ENCODE assay signal across 7 mouse cellular contexts in genomic region chr12:64104214-64104613, GRCm38 (mm10).
DNase-seq lines count a peak whose midpoint lies in the region; ATAC-seq and TF ChIP-seq lines count a peak whose summit lies in the region.

No protein-coding gene starts in this region.

- no peaks in the 10 kb centered on the region for H3K36me3 ChIP-seq in kidney, adult 2 months (ENCODE audit: control insufficient read depth, insufficient read depth, low read length)
- no peaks in the 10 kb centered on the region for H3K36me3 ChIP-seq in kidney, embryonic 16.5 days (ENCODE audit: insufficient read depth, low read length)
- no peaks in the 10 kb centered on the region for H3K36me3 ChIP-seq in stomach, postnatal 0 days (ENCODE audit: control insufficient read depth, insufficient read depth, low read length)

- DNase-seq in kidney, adult 2 months: peak; percentile 17
- DNase-seq in urinary bladder, postnatal 14 days (ENCODE audit: low spot score): peak; percentile 9
- no peak for DNase-seq in urinary bladder, postnatal 36 days (ENCODE audit: low spot score in 2 of 2)
- DNase-seq in embryo, embryonic 11 days: peak; percentile 67
- no peak for DNase-seq in stomach, postnatal 0 days (ENCODE audit: low spot score)

- H3K9ac ChIP-seq in kidney, embryonic 16.5 days (replicated peaks; ENCODE audit: low read length): no peak overlapping the region
- H3K9ac ChIP-seq in stomach, postnatal 0 days (ENCODE audit: low read length): no peak overlapping the region

- TF ChIP-seq CTCF in kidney, adult 2 months (conservative IDR thresholded peaks at IDR 0.05; ENCODE audit: insufficient read depth, insufficient read length, low read depth, low read length): no peak
- peak; percentile 74 for TF ChIP-seq CTCF in stomach, postnatal 0 days (IDR thresholded peaks at IDR 0.05; ENCODE audit: low read depth)

- TF ChIP-seq POLR2A in kidney, adult 2 months (IDR thresholded peaks at IDR 0.05; ENCODE audit: low read depth, low read length): no peak

- H3K27me3 ChIP-seq in kidney, adult 2 months (replicated peaks; ENCODE audit: control insufficient read depth, insufficient read depth, low read length): no peaks in the 10 kb centered on the region; the same call in 1 of the 2 replicates
- no peaks in the 10 kb centered on the region for H3K27me3 ChIP-seq in kidney, embryonic 16.5 days (ENCODE audit: insufficient read depth, low read length)
- no peaks in the 10 kb centered on the region for H3K27me3 ChIP-seq in stomach, postnatal 0 days (ENCODE audit: control insufficient read depth, insufficient read depth, low read length)

- no peak overlapping the region for H3K27ac ChIP-seq in kidney, adult 2 months (ENCODE audit: insufficient read depth, low read depth, low read length)
- no peak overlapping the region for H3K27ac ChIP-seq in kidney, embryonic 16.5 days (ENCODE audit: low read length)
- no peak overlapping the region for H3K27ac ChIP-seq in stomach, postnatal 0 days (replicated peaks)

- TF ChIP-seq EP300 in stomach, postnatal 0 days (optimal IDR thresholded peaks at IDR 0.05): no peak

- no peaks in the 10 kb centered on the region for H3K4me1 ChIP-seq in kidney, adult 2 months (ENCODE audit: control insufficient read depth, insufficient read depth, low read length)
- no peaks in the 10 kb centered on the region for H3K4me1 ChIP-seq in kidney, embryonic 16.5 days (ENCODE audit: insufficient read depth, low read length)
- no peaks in the 10 kb centered on the region for H3K4me1 ChIP-seq in stomach, postnatal 0 days (replicated peaks; ENCODE audit: control insufficient read depth, insufficient read depth)

- no peak overlapping the region for H3K4me2 ChIP-seq in kidney, embryonic 16.5 days (replicated peaks; ENCODE audit: low read depth, low read length)
- no peak overlapping the region for H3K4me2 ChIP-seq in stomach, postnatal 0 days (replicated peaks; ENCODE audit: low read depth)

- H3K9me3 ChIP-seq in kidney, embryonic 16.5 days (ENCODE audit: low read length): no peaks in the 10 kb centered on the region
- H3K9me3 ChIP-seq in stomach, postnatal 0 days (ENCODE audit: control insufficient read depth, low read length): no peaks in the 10 kb centered on the region

- 30% methylated on average over 2 of the region's 2 CpGs for WGBS in kidney, adult 2 months
- 30% methylated on average over 2 of the region's 2 CpGs for WGBS in kidney, embryonic 16.5 days
- 23% methylated on average over 2 of the region's 2 CpGs for WGBS in stomach, postnatal 0 days

- no peak for ATAC-seq in kidney, embryonic 16.5 days (ENCODE audit: low FRiP score, low TSS enrichment)
- no peak for ATAC-seq in stomach, postnatal 0 days (ENCODE audit: low FRiP score, low TSS enrichment)
- ATAC-seq in monocyte, adult 5-6 weeks (replicated peaks; ENCODE audit: insufficient number of reproducible peaks, low FRiP score, low TSS enrichment, poor library complexity, severe bottlenecking): no peak

- H3K4me3 ChIP-seq in kidney, adult 2 months (ENCODE audit: insufficient read depth, low read depth, low read length): no peak overlapping the region
- no peak overlapping the region for H3K4me3 ChIP-seq in kidney, embryonic 16.5 days (ENCODE audit: low read length)
- H3K4me3 ChIP-seq in stomach, postnatal 0 days (ENCODE audit: low read depth, low read length): no peak overlapping the region

Comparison
In these comparisons a context has a peak if more than half of its experiments do, and no peak if none do; other contexts are left out.
1. DNase-seq: peak in kidney, adult 2 months (single experiment), urinary bladder, postnatal 14 days (single experiment) and embryo, embryonic 11 days (single experiment); none in urinary bladder, postnatal 36 days (0 of 2) and stomach, postnatal 0 days (single experiment).